Mouse (Mus musculus) G1E (cell line): ENCODE data around the gene Olfr1323. TPM values are rescaled to one million over a fixed set of nuclear protein-coding genes. Genes with fewer than 3 reads are reported as not detected.

ENCODE experiments used
- ATAC-seq: 2 replicates; pipeline ENCODE4 v1.8.0; 2016; ENCODE audit warnings: mild to moderate bottlenecking; ENCODE audit not compliant: insufficient number of reproducible peaks, poor library complexity, low FRiP score, severe bottlenecking; ENCODE audit errors: extremely low read depth
- DNase-seq: peaks from one replicate; pipeline ENCODE4 v3.0.0; 2012; ENCODE audit warnings: low spot score
- H3K27me3 ChIP-seq: 2 replicates; pipeline ENCODE4 v1.6.1; 2012; ENCODE audit warnings: mild to moderate bottlenecking, low read length, inconsistent platforms; ENCODE audit not compliant: insufficient read depth
- H3K36me3 ChIP-seq: replicated peaks from 2 replicates; pipeline ENCODE3; 2012; ENCODE audit warnings: mild to moderate bottlenecking, inconsistent platforms
- H3K4me1 ChIP-seq: 2 replicates; pipeline ENCODE4 v1.6.1; 2012; ENCODE audit warnings: low read depth, low read length, inconsistent platforms, mixed read lengths; ENCODE audit not compliant: insufficient read depth
- H3K4me3 ChIP-seq: 2 replicates; pipeline ENCODE4 v1.5.1; 2012; ENCODE audit warnings: low read depth, mild to moderate bottlenecking, inconsistent platforms, low read length, moderate library complexity, mixed read lengths
- H3K9me3 ChIP-seq: replicated peaks from 2 replicates; pipeline ENCODE4 v1.6.1; 2012; ENCODE audit warnings: inconsistent platforms
- CTCF ChIP-seq: IDR thresholded peaks from 2 replicates; pipeline ENCODE4 v1.5.1; 2012; ENCODE audit warnings: low read depth, low read length, inconsistent platforms, mixed read lengths
- GATA1 ChIP-seq: IDR thresholded peaks from 2 replicates; pipeline ENCODE4 v1.6.1; 2012; ENCODE audit warnings: borderline replicate concordance, low read length, inconsistent platforms, mixed read lengths
- GATA2 ChIP-seq: IDR thresholded peaks from 2 replicates; pipeline ENCODE4 v1.6.1; 2012; ENCODE audit warnings: low read depth, low read length, inconsistent platforms, borderline replicate concordance
- POLR2AphosphoS5 ChIP-seq: IDR thresholded peaks from 2 replicates; pipeline ENCODE4 v1.6.1; 2012; ENCODE audit warnings: low read depth, low read length, inconsistent platforms; ENCODE audit not compliant: insufficient replicate concordance
- TAL1 ChIP-seq: conservative IDR thresholded peaks from 2 replicates; pipeline ENCODE4 v1.6.1; 2012; ENCODE audit warnings: low read depth, low read length, inconsistent platforms, mixed read lengths
- polyA plus RNA-seq: library from polyadenylated mRNA; stranded (reverse); fragments of >175 nt; gene quantifications from 2 replicates; pipeline ENCODE4 v1.2.3, GENCODE M21; 2012
- total RNA-seq, 2 experiments: library from RNA; stranded (forward) in 1 of 2; stranded (reverse) in 1 of 2; fragments of 200-1000 nt in 1 of 2; fragments of >200 nt in 1 of 2; fragmentation: Nextera tagmentation in 1 of 2; gene quantifications; 2 replicates each; pipeline ENCODE4 v1.2.3; 2014 to 2017

Gene Olfr1323
- total RNA-seq (2014; fragmentation: Nextera tagmentation) (not detected in 2 replicates), total RNA-seq (2017) (0.11 and 0.29 TPM in 2 replicates), polyA plus RNA-seq (not detected in 2 replicates)

GRCm38 (mm10) chrX:50019259-50019658, at the start of gene Olfr1323:
TSS of gene Olfr1323 (minus strand) at chrX:50019359.
- Histone ChIP-seq H3K36me3 (no peaks in the 10 kb centered on the region), H3K4me3 (no peak within 1 kb of the TSS), H3K4me1 (no peaks in the 10 kb centered on the region), H3K27me3 (no peaks in the 10 kb centered on the region), H3K9me3 (no peaks in the 10 kb centered on the region)
- DNase-seq: no peak
- TF ChIP-seq CTCF: no peak
- no peak for ATAC-seq

- no peaks in the 10 kb centered on the region for H3K9me3 ChIP-seq
- H3K36me3 ChIP-seq: no peaks in the 10 kb centered on the region
- TF ChIP-seq POLR2AphosphoS5 (no peak), CTCF (no peak), TAL1 (no peak), GATA2 (no peak), GATA1 (no peak)
- DNase-seq (no peak), ATAC-seq (no peak)
- no peak overlapping the region for H3K4me3 ChIP-seq
- no peaks in the 10 kb centered on the region for H3K4me1 ChIP-seq
- no peaks in the 10 kb centered on the region for H3K27me3 ChIP-seq
Measured at GRCm38 (mm10) chrX:50012242-50012641, 6.9 kb downstream of the Olfr1323 start.

Other genes with a start within 250 kb of the Olfr1323 start
- gene Igsf1, start 221.6 kb downstream of the Olfr1323 start, total RNA-seq (2014; fragmentation: Nextera tagmentation): not detected in 2 replicates
- not detected in 2 replicates for gene Igsf1, start 221.6 kb downstream of the Olfr1323 start, total RNA-seq (2017)
- not detected in 2 replicates for gene Igsf1, start 221.6 kb downstream of the Olfr1323 start, polyA plus RNA-seq
- not detected in 2 replicates for gene Olfr1322, start 127.9 kb downstream of the Olfr1323 start, total RNA-seq (2014; fragmentation: Nextera tagmentation)
- 0.05 TPM in 1 of 2 replicates, not detected in the other for gene Olfr1322, start 127.9 kb downstream of the Olfr1323 start, total RNA-seq (2017)
- gene Olfr1322, start 127.9 kb downstream of the Olfr1323 start, polyA plus RNA-seq: not detected in 2 replicates